Mouse (Mus musculus) kidney, adult 2 months (tissue): ENCODE data around the gene Fam163a.

Experiments
- CTCF ChIP-seq: fragments of 200-500 bp; conservative IDR thresholded peaks from 2 replicates; pipeline ENCODE4 v1.5.1; 2011; ENCODE audit warnings: low read depth, mild to moderate bottlenecking, control low read depth, low read length, moderate library complexity, mixed read lengths; ENCODE audit not compliant: insufficient read depth, insufficient read length
- POLR2A ChIP-seq: fragments of 200-500 bp; IDR thresholded peaks from one replicate; pipeline ENCODE4 v1.6.1; 2011; ENCODE audit warnings: low read depth, low read length, control low read depth

DNA sequence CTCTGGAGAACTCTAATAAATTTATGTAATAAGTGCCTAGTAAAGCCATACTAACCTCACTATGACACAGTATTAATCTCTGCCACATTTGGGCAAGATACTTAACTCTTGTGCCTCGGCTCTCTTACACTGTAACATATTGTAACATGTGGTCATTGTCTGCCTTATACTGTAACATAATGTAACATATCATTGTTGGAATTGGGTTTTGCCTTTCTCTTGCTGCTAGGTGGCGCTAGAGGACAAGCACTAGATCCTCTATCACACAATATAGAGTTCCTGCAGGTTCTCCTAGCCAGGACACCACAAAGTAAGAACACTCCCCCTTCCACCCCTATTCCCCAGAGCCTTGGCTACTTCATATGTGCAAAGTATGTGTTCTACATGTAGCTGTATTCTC is 36.2 kb upstream of the Fam163a start:
- TF ChIP-seq CTCF (0 out of 2 replicates have a peak, but pooled peaks have one; percentile 27), POLR2A (no peak)
